Mouse (Mus musculus): ENCODE data around the gene Asb2. TPM values are rescaled to one million over a fixed set of nuclear protein-coding genes. Genes with fewer than 3 reads are reported as not detected.

Asb2 gene
- polyA plus RNA-seq, 1 experiment: 4.1 TPM

DNA sequence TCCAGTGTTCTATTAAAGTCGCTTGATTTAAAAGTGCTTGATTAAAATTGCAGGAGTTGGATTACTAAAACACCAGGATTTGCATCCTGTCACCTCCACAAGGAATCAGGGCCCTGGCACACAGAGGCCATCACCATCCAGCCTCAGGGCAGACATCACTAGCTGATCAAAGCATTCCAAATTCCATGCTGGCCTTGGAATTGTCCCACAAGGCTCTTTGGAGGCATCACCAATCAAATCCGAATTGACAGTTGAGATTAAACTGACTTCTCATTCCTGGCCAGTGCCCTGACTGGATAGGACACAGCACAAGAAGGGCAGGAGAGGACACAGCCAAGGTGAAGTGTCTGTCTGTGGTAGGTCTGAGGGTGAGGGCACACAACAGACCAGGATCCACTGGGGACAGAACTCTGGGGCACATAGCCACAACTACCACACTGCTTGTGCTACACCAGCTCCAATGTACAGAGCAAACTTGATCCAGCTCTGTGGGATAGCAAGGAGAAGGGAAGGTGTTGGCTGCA lies 45.0 kb downstream of the Asb2 start, which contains the start of gene Fam181a:
Gene Fam181a, plus strand, starts transcription at position 232 of the 524 bp plus-strand sequence.
- no peak within 1 kb of the TSS for H3K4me3 ChIP-seq (ENCODE audit: insufficient read depth, low read length)
- TF ChIP-seq POLR2A (IDR thresholded peaks at IDR 0.05; ENCODE audit: extremely low read depth, insufficient read depth, low read length) (no peak), CTCF (IDR thresholded peaks at IDR 0.05; ENCODE audit: extremely low read depth, insufficient read depth, low read length) (no peak)

DNA sequence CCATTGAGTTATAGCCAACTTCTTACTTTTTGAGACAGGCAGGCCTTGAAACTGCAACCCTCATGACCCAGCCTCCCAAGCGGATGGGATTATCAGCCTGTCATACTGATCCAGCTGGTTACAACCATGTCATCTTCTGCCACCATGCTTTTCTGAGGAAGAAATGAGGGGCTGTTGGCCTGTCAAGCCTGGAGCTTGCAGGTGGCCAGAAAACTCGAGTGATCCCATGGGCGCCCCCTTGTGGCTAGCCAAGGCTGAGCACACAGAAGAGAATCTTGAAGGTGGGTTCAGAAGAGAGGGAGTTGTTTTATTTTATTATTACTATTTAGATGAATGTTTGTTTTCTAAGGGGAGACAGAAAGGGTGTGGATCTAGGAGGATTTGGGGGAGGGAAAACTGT lies 49.1 kb downstream of the Asb2 start:
- TF ChIP-seq CTCF (IDR thresholded peaks at IDR 0.05; ENCODE audit: extremely low read depth, insufficient read depth, low read length) (peak; percentile 50), POLR2A (IDR thresholded peaks at IDR 0.05; ENCODE audit: extremely low read depth, insufficient read depth, low read length) (no peak)
- no peak overlapping the region for H3K4me3 ChIP-seq (ENCODE audit: insufficient read depth, low read length)

More for the DNA sequence above, 45.0 kb downstream of the Asb2 start, which contains the start of gene Fam181a:
- Histone ChIP-seq H3K27ac (ENCODE audit: insufficient read depth, low read length) (no peak within 1 kb of the TSS), H3K4me1 (ENCODE audit: control insufficient read depth, insufficient read depth, low read length) (no peaks in the 10 kb centered on the region)

DNA sequence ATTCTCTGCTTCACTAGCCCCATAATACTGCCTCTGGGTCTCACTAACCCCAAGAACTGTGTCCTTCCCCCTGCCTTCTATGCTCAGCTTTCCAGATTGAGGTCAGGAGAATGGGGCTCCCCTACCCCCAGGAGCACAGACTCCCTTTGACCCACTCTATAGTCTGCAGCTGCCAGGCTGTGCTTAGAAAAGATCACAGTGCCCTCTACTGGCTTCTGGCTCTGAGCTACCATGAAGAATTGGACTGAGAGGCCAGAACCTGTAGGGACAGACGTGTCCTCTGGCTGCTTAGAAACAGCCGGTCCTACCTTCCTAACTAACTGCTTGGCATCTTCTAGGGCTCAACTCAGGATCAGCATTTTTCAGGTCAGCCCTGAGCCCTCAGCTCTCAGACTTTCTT lies 49.6 kb downstream of the Asb2 start:
- Histone ChIP-seq H3K4me1 (ENCODE audit: control insufficient read depth, insufficient read depth, low read length) (no peaks in the 10 kb centered on the region), H3K27ac (ENCODE audit: insufficient read depth, low read length) (no peak overlapping the region)
- no peak for TF ChIP-seq POLR2A (IDR thresholded peaks at IDR 0.05; ENCODE audit: extremely low read depth, insufficient read depth, low read length)
- TF ChIP-seq CTCF (IDR thresholded peaks at IDR 0.05; ENCODE audit: extremely low read depth, insufficient read depth, low read length): peak; percentile 53; the same call in 1 of the 2 replicates

More for the DNA sequence above, 49.1 kb downstream of the Asb2 start:
- no peak overlapping the region for H3K27ac ChIP-seq (ENCODE audit: insufficient read depth, low read length)
- H3K4me1 ChIP-seq (ENCODE audit: control insufficient read depth, insufficient read depth, low read length): no peaks in the 10 kb centered on the region

DNA sequence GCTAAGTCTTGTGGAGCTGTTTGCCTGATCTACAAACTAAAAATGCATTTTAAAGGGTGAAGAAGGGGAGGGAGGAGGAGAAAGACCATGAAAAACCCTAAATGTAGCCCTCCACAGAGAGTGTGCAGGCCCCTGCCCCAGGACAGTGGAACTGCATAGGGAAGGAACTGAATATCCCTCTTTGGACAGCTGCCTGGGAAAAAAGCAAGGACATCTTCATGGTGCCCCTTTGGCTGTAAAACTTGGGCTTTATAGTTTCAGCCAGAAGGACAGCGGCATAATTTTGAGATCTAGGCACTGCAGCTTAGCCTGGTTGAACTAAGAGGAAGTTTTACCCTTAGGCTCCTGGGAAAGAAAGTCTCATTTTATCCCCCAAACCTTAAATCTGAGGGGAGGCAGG lies 52.8 kb downstream of the Asb2 start:
- H3K4me1 ChIP-seq (ENCODE audit: control insufficient read depth, insufficient read depth, low read length): no peaks in the 10 kb centered on the region
- H3K27ac ChIP-seq (ENCODE audit: insufficient read depth, low read length): no peak overlapping the region
- no peak for TF ChIP-seq POLR2A (IDR thresholded peaks at IDR 0.05; ENCODE audit: extremely low read depth, insufficient read depth, low read length)
- TF ChIP-seq CTCF (IDR thresholded peaks at IDR 0.05; ENCODE audit: extremely low read depth, insufficient read depth, low read length): no peak
- no peak overlapping the region for H3K4me3 ChIP-seq (ENCODE audit: insufficient read depth, low read length)

More for the DNA sequence above, 49.6 kb downstream of the Asb2 start:
- no peak overlapping the region for H3K4me3 ChIP-seq (ENCODE audit: insufficient read depth, low read length)

DNA sequence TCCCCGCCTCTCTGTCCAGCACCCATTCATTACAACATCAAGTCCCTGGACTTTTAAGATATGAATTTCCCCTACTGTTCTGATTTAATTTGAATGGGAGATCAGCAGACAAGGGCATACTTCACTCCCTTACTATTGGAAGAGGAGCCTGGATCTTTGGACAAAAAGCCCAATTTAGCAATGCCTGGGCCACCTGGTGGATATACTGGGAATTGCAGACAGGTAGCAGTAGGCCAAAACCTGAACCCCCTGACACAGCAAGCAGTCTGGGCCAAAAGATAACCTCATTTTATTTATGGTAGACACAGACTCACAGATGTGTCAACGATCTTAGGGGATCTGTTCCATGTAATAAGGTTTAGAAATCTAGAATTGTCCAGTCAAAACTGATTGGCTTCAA lies 54.2 kb downstream of the Asb2 start:
- no peak overlapping the region for H3K4me3 ChIP-seq (ENCODE audit: insufficient read depth, low read length)
- no peak overlapping the region for H3K27ac ChIP-seq (ENCODE audit: insufficient read depth, low read length)
- TF ChIP-seq POLR2A (IDR thresholded peaks at IDR 0.05; ENCODE audit: extremely low read depth, insufficient read depth, low read length): no peak
- peak; percentile 85 for TF ChIP-seq CTCF (IDR thresholded peaks at IDR 0.05; ENCODE audit: extremely low read depth, insufficient read depth, low read length)
- no peaks in the 10 kb centered on the region for H3K4me1 ChIP-seq (ENCODE audit: control insufficient read depth, insufficient read depth, low read length)

DNA sequence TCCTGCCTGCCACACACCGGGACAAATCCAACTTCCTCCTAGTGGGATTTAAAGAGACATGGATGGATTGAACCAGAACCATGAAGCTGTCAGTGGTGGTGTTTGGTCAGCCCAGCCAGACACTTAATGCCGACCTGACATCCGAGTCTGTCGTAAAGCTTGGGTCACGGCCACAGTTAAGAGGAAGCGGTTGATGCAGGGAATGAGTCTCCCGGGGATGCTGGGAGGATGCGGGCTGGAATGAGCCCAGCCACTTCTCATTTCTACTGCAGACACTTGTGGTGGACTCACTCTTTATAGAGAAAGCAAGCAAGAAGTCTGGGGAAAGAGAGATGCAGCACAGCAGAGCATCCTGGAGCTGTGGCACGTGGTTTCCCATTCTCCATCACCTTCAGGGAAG lies 55.3 kb downstream of the Asb2 start:
- H3K27ac ChIP-seq (ENCODE audit: insufficient read depth, low read length): no peak overlapping the region
- no peak for TF ChIP-seq CTCF (IDR thresholded peaks at IDR 0.05; ENCODE audit: extremely low read depth, insufficient read depth, low read length)
- TF ChIP-seq POLR2A (IDR thresholded peaks at IDR 0.05; ENCODE audit: extremely low read depth, insufficient read depth, low read length): no peak
- no peak overlapping the region for H3K4me3 ChIP-seq (ENCODE audit: insufficient read depth, low read length)
- H3K4me1 ChIP-seq (ENCODE audit: control insufficient read depth, insufficient read depth, low read length): no peaks in the 10 kb centered on the region

DNA sequence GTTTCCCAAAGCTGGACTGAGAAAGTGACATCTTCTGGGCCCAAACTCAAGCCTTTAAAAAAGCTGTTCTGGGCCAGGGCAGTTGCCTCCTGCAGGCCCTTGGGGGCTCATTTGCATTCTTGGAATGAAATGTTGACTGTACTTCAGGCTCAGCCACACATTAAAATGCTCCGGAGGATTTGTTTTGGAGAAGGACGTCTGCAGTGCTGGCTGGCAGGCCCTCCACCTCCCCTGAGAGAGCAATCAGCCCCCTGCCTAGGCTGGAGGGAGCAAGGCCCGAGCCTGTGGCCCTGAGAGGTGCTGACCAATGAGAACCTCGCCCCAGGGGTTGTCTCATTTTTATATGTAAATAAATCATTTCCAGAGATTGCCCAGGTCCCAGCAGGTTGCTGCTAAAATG lies 59.5 kb downstream of the Asb2 start:
- Histone ChIP-seq H3K4me1 (ENCODE audit: control insufficient read depth, insufficient read depth, low read length) (no peaks in the 10 kb centered on the region), H3K27ac (ENCODE audit: insufficient read depth, low read length) (no peak overlapping the region), H3K4me3 (ENCODE audit: insufficient read depth, low read length) (no peak overlapping the region)
- TF ChIP-seq CTCF (IDR thresholded peaks at IDR 0.05; ENCODE audit: extremely low read depth, insufficient read depth, low read length) (no peak), POLR2A (IDR thresholded peaks at IDR 0.05; ENCODE audit: extremely low read depth, insufficient read depth, low read length) (no peak)

DNA sequence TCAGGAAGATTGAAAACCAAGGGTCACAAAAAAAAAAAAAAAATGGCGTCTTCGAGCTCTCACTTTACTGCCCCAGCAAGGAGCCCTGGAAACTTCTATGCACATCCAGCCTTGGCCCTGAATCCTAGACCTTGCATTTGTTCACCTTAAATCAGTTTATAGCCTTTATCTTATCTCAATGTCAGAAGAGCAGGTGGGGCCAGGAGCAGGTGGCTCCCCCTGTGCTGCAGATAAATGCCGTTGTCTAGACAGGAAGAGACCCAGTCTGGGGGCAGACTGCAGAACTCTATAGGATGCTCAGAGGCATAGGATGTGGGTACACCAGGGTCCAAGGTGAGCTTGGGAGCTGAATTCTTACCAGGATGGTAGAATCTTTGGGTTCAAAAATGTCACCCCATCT lies 63.4 kb downstream of the Asb2 start:
- H3K27ac ChIP-seq (ENCODE audit: insufficient read depth, low read length): no peak overlapping the region
- H3K4me3 ChIP-seq (ENCODE audit: insufficient read depth, low read length): no peak overlapping the region
- TF ChIP-seq CTCF (IDR thresholded peaks at IDR 0.05; ENCODE audit: extremely low read depth, insufficient read depth, low read length) (no peak), POLR2A (IDR thresholded peaks at IDR 0.05; ENCODE audit: extremely low read depth, insufficient read depth, low read length) (no peak)
- no peaks in the 10 kb centered on the region for H3K4me1 ChIP-seq (ENCODE audit: control insufficient read depth, insufficient read depth, low read length)

DNA sequence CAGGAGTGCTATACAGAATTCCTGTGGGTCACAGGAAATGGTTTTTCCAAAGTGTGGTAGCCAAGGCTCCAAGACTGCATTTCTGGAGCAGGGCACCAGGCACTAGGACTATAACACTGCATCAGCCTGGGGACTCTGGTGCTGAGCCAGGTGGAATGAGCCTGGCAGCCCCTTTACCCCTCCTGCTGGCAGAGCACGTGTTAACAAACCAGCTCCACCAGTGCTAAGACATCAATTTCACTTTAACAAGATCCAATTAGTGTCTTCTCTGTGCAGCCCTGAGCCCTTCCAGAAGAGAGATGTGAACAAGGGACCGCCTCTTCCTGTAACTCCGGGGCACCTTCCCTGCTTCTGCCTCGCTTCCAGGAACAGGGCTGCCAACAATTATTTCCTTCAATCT lies 68.5 kb downstream of the Asb2 start:
- H3K4me3 ChIP-seq (ENCODE audit: insufficient read depth, low read length): no peak overlapping the region
- no peak for TF ChIP-seq CTCF (IDR thresholded peaks at IDR 0.05; ENCODE audit: extremely low read depth, insufficient read depth, low read length)
- TF ChIP-seq POLR2A (IDR thresholded peaks at IDR 0.05; ENCODE audit: extremely low read depth, insufficient read depth, low read length): no peak
- H3K4me1 ChIP-seq (ENCODE audit: control insufficient read depth, insufficient read depth, low read length): no peaks in the 10 kb centered on the region
- H3K27ac ChIP-seq (ENCODE audit: insufficient read depth, low read length): no peak overlapping the region

DNA sequence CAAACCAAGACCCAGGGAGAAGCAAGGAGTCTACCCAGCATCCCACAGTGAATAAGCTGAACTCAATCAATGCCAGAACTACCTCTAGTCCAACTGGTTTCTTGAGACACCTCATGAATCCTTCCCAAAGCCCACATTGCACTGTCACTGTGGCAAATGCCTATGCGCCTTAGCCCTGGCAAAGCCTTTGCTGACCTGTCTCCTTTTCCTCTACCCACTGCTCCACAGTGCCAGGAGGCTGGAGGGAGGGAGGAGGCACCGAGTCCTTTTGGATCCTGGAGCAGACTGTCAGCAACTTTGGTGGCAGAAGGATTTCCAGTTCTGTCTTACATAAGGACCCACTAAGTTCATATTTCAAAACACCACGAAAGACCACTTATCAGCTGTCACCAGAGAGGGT lies 72.4 kb downstream of the Asb2 start:
- H3K4me1 ChIP-seq (ENCODE audit: control insufficient read depth, insufficient read depth, low read length): no peaks in the 10 kb centered on the region
- TF ChIP-seq POLR2A (IDR thresholded peaks at IDR 0.05; ENCODE audit: extremely low read depth, insufficient read depth, low read length) (no peak), CTCF (IDR thresholded peaks at IDR 0.05; ENCODE audit: extremely low read depth, insufficient read depth, low read length) (no peak)
- no peak overlapping the region for H3K27ac ChIP-seq (ENCODE audit: insufficient read depth, low read length)
- H3K4me3 ChIP-seq (ENCODE audit: insufficient read depth, low read length): no peak overlapping the region

Data from cortical plate, adult 2 months (tissue).